Mouse (Mus musculus): Measurements from ENCODE around the gene Olfr763.

DNA sequence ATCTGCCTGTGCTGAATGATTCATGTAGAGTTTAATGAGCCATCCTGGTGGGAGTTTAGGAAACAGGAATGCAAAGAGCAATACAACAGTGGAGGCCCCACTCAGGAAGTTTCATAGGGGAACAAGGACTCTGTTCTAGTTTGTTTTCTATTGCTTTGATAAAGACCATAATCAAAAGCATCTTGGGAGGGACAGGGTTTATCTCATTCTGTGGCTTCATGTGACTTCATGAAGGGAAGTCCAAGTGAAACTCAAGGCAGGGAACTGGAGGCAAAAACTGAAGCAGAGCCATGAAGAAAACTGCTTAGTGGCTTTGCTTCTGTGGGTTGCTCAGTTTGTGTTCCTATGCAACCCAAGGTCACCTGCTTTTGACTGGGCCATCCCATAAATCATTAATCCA, 3.9 kb downstream of the Olfr763 start:
- TF ChIP-seq CTCF (IDR thresholded peaks at IDR 0.05; ENCODE audit: low read depth, low read length) (no peak), POLR2A (IDR thresholded peaks at IDR 0.05; ENCODE audit: insufficient read depth, low read length) (no peak)

Measured in ES-Bruce4 (cell line).